Mouse (Mus musculus) CH12.LX (cell line): ENCODE results near the gene Brd3. TPM values are rescaled to one million over a fixed set of nuclear protein-coding genes. Genes with fewer than 3 reads are reported as not detected.

ENCODE experiments used
- DNase-seq: peaks from one replicate; pipeline ENCODE4 v3.0.0-alpha.2; 2013; ENCODE audit errors: extremely low read depth
- H3K27ac ChIP-seq: 2 replicates; pipeline ENCODE4 v1.5.1; 2012; ENCODE audit warnings: low read depth, mild to moderate bottlenecking, control low read depth, moderate library complexity; ENCODE audit not compliant: insufficient read depth
- H3K27me3 ChIP-seq: replicated peaks from 2 replicates; pipeline ENCODE3; 2012; ENCODE audit warnings: inconsistent platforms
- H3K36me3 ChIP-seq, 2 experiments: replicated peaks in 1 of 2; 2 replicates each; pipeline versions ENCODE3 to v1.6.1; 2012; ENCODE audit warnings: inconsistent platforms in 1 of 2, low read length in 1 of 2, mild to moderate bottlenecking in 1 of 2, mixed read lengths in 1 of 2, moderate library complexity in 1 of 2; ENCODE audit not compliant: control insufficient read depth in 1 of 2, insufficient read depth in 1 of 2
- H3K4me1 ChIP-seq, 2 experiments: 2 replicates each; pipeline ENCODE4 v1.6.1; 2012; ENCODE audit warnings: inconsistent platforms in 1 of 2, moderate library complexity in 1 of 2; ENCODE audit not compliant: insufficient read depth in 2 of 2, control insufficient read depth in 1 of 2
- H3K4me2 ChIP-seq: 2 replicates; pipeline ENCODE4 v1.6.1; 2012; ENCODE audit warnings: low read depth, mild to moderate bottlenecking, control low read depth; ENCODE audit not compliant: poor library complexity, insufficient read depth, severe bottlenecking
- H3K4me3 ChIP-seq, 3 experiments: fragments of 150-350 bp in 1 of 3; sonication (generic) in 1 of 3; replicated peaks in 1 of 3; 2 replicates each; pipeline versions ENCODE3 to v1.5.1; 2011 to 2012; ENCODE audit warnings: low read depth in 2 of 3, low read length in 2 of 3, mild to moderate bottlenecking in 2 of 3, moderate library complexity in 2 of 3, control low read depth in 1 of 3, improper control_type of control experiment in 1 of 3, inconsistent platforms in 1 of 3, mixed read lengths in 1 of 3; ENCODE audit not compliant: poor library complexity in 1 of 3
- H3K79me2 ChIP-seq: replicated peaks from 2 replicates; pipeline ENCODE4 v1.6.1; 2012; ENCODE audit warnings: mild to moderate bottlenecking, moderate library complexity; ENCODE audit not compliant: control insufficient read depth, poor library complexity, insufficient read depth, severe bottlenecking; ENCODE audit errors: extremely low read depth
- H3K9ac ChIP-seq: 2 replicates; pipeline ENCODE4 v1.6.1; 2012; ENCODE audit warnings: low read depth, mild to moderate bottlenecking, control low read depth, moderate library complexity; ENCODE audit not compliant: insufficient read depth
- H3K9me3 ChIP-seq: replicated peaks from 2 replicates; pipeline ENCODE3; 2012; ENCODE audit warnings: low read length, inconsistent platforms, mixed read lengths
- BHLHE40 ChIP-seq: IDR thresholded peaks from 2 replicates; pipeline ENCODE4 v1.6.1; 2011; ENCODE audit warnings: mild to moderate bottlenecking, low read depth, low read length, improper control_type of control experiment
- ELF1 ChIP-seq: IDR thresholded peaks from 2 replicates; pipeline ENCODE4 v1.6.1; 2014; ENCODE audit warnings: low read depth, mild to moderate bottlenecking, inconsistent platforms, low read length, improper control_type of control experiment
- ETS1 ChIP-seq: conservative IDR thresholded peaks from 2 replicates; pipeline ENCODE4 v1.6.1; 2012; ENCODE audit warnings: low read depth, mild to moderate bottlenecking, inconsistent platforms, low read length, improper control_type of control experiment, moderate library complexity
- GABPA ChIP-seq: IDR thresholded peaks from 2 replicates; pipeline ENCODE4 v1.6.1; 2012; ENCODE audit warnings: low read depth, low read length, improper control_type of control experiment, inconsistent platforms; ENCODE audit not compliant: insufficient replicate concordance
- IRF4 ChIP-seq: IDR thresholded peaks from 2 replicates; pipeline ENCODE4 v1.6.1; 2014; ENCODE audit warnings: low read depth, mild to moderate bottlenecking, inconsistent platforms, low read length, improper control_type of control experiment
- JUN ChIP-seq: IDR thresholded peaks from 2 replicates; pipeline ENCODE4 v1.6.1; 2011; ENCODE audit warnings: low read depth, mild to moderate bottlenecking, low read length, improper control_type of control experiment, moderate library complexity; ENCODE audit not compliant: insufficient read depth
- JUND ChIP-seq: conservative IDR thresholded peaks from 2 replicates; pipeline ENCODE4 v1.6.1; 2011; ENCODE audit warnings: low read depth, low read length, improper control_type of control experiment
- KAT2A ChIP-seq: IDR thresholded peaks from 2 replicates; pipeline ENCODE4 v1.6.1; 2012; ENCODE audit warnings: low read length, improper control_type of control experiment, inconsistent platforms; ENCODE audit not compliant: insufficient replicate concordance
- MAX ChIP-seq: IDR thresholded peaks from 2 replicates; pipeline ENCODE4 v1.6.1; 2011; ENCODE audit warnings: low read length, improper control_type of control experiment
- MEF2A ChIP-seq: IDR thresholded peaks from 2 replicates; pipeline ENCODE4 v1.6.1; 2014; ENCODE audit warnings: low read depth, mild to moderate bottlenecking, inconsistent platforms, low read length, improper control_type of control experiment, borderline replicate concordance
- MXI1 ChIP-seq: IDR thresholded peaks from 2 replicates; pipeline ENCODE4 v1.6.1; 2011; ENCODE audit warnings: mild to moderate bottlenecking, low read depth, low read length, improper control_type of control experiment
- MYC ChIP-seq: IDR thresholded peaks from 2 replicates; pipeline ENCODE4 v1.6.1; 2011; ENCODE audit warnings: low read depth, mild to moderate bottlenecking, improper control_type of control experiment, low read length
- NELFE ChIP-seq: IDR thresholded peaks from 2 replicates; pipeline ENCODE4 v1.6.1; 2011; ENCODE audit warnings: low read depth, low read length, improper control_type of control experiment
- NRF1 ChIP-seq: IDR thresholded peaks from 2 replicates; pipeline ENCODE4 v1.6.1; 2014; ENCODE audit warnings: low read depth, mild to moderate bottlenecking, inconsistent platforms, low read length, improper control_type of control experiment, moderate library complexity
- POLR2A ChIP-seq: IDR thresholded peaks from 2 replicates; pipeline ENCODE4 v1.6.1; 2011; ENCODE audit warnings: low read depth, mild to moderate bottlenecking, improper control_type of control experiment, low read length
- POLR2AphosphoS2 ChIP-seq: IDR thresholded peaks from 2 replicates; pipeline ENCODE4 v1.6.1; 2011; ENCODE audit warnings: low read depth, low read length, improper control_type of control experiment
- RAD21 ChIP-seq: IDR thresholded peaks from 2 replicates; pipeline ENCODE4 v1.6.1; 2011; ENCODE audit warnings: low read depth, mild to moderate bottlenecking, low read length, improper control_type of control experiment, moderate library complexity
- RCOR1 ChIP-seq: conservative IDR thresholded peaks from 2 replicates; pipeline ENCODE4 v1.6.1; 2012; ENCODE audit warnings: low read depth, mild to moderate bottlenecking, inconsistent platforms, low read length, improper control_type of control experiment
- SIN3A ChIP-seq: IDR thresholded peaks from 2 replicates; pipeline ENCODE4 v1.6.1; 2012; ENCODE audit warnings: low read length, improper control_type of control experiment, inconsistent platforms
- SMC3 ChIP-seq: IDR thresholded peaks from 2 replicates; pipeline ENCODE4 v1.6.1; 2011; ENCODE audit warnings: low read depth, low read length, improper control_type of control experiment
- TBP ChIP-seq: conservative IDR thresholded peaks from 2 replicates; pipeline ENCODE4 v1.6.1; 2011; ENCODE audit warnings: low read depth, low read length, improper control_type of control experiment
- TCF12 ChIP-seq: IDR thresholded peaks from 2 replicates; pipeline ENCODE4 v1.6.1; 2014; ENCODE audit warnings: low read depth, mild to moderate bottlenecking, inconsistent platforms, low read length, improper control_type of control experiment
- UBTF ChIP-seq: IDR thresholded peaks from 2 replicates; pipeline ENCODE4 v1.6.1; 2012; ENCODE audit warnings: low read depth, mild to moderate bottlenecking, inconsistent platforms, low read length, improper control_type of control experiment, moderate library complexity
- USF1 ChIP-seq: IDR thresholded peaks from 2 replicates; pipeline ENCODE4 v1.6.1; 2014; ENCODE audit warnings: low read depth, mild to moderate bottlenecking, inconsistent platforms, low read length, improper control_type of control experiment
- USF2 ChIP-seq: conservative IDR thresholded peaks from 2 replicates; pipeline ENCODE4 v1.6.1; 2011; ENCODE audit warnings: low read depth, low read length, improper control_type of control experiment
- ZC3H11A ChIP-seq: IDR thresholded peaks from 2 replicates; pipeline ENCODE4 v1.6.1; 2012; ENCODE audit warnings: low read depth, mild to moderate bottlenecking, inconsistent platforms, low read length, improper control_type of control experiment
- ZKSCAN1 ChIP-seq: IDR thresholded peaks from 2 replicates; pipeline ENCODE4 v1.6.1; 2012; ENCODE audit warnings: low read depth, inconsistent platforms, low read length, improper control_type of control experiment, borderline replicate concordance
- ZMIZ1 ChIP-seq: IDR thresholded peaks from 2 replicates; pipeline ENCODE4 v1.6.1; 2012; ENCODE audit warnings: low read depth, mild to moderate bottlenecking, inconsistent platforms, low read length, improper control_type of control experiment
- ZNF384 ChIP-seq: IDR thresholded peaks from 2 replicates; pipeline ENCODE4 v1.6.1; 2012; ENCODE audit warnings: low read depth, low read length, improper control_type of control experiment, inconsistent platforms
- dilution Hi-C: fragments of 300-500 bp; cut with MboI; formaldehyde crosslinking; loops from 2 replicates; pipeline ENCODE4 v1.14.3; 2020; ENCODE audit warnings: low sequenced_read_pairs; ENCODE audit not compliant: extremely low pct_unique_long_range_greater_than_20kb, extremely low pct_ligation_motif_present
- in situ Hi-C: fragments of 300-500 bp; cut with MboI; formaldehyde crosslinking; loops from 3 replicates; pipeline ENCODE4 v1.14.3; 2019; ENCODE audit warnings: low sequenced_read_pairs, low pct_ligation_motif_present, low pct_unique_long_range_greater_than_20kb, mixed read lengths
- polyA plus RNA-seq: library from polyadenylated mRNA; unstranded; fragments of >175 nt; gene quantifications from 2 replicates; pipeline ENCODE4 v1.2.1, GENCODE M21; 2012; ENCODE audit warnings: low read depth; ENCODE audit not compliant: insufficient read length
- total RNA-seq, 2 experiments: library from RNA; depleted of rRNA; stranded (reverse); fragments of 300-350 nt in 1 of 2; fragments of >200 nt in 1 of 2; gene quantifications; 2 replicates each; pipeline ENCODE4 v1.2.3; 2012 to 2014

The Brd3 gene
- total and polyA plus RNA-seq, 3 experiments: 2.5 to 17.1 (median 6.6) TPM

DNA sequence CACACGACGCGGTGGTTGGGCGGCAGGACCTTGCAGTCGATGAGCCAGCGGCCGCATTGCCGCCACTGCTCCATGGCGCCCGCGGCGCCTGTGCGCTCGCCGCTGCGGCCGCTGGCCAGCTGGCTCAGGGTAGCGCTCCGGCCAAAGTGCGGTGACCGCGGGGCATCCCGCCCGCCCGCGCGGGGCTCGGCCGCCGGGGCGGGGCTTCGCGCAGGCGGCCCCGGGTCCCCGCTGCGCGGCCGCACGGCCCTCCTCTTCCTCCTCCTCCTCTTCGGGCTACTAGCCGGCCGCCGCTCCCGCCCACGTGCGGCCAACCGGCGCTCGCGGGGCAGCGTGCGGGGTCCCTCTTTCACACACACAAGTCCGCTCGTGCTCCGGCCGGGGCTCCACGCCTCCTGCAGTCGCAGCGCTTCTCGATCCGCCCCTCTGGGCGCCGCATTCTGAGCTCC, 81.0 kb downstream of the Brd3 start:
- H3K9me3 ChIP-seq: no peaks in the 10 kb centered on the region
- in situ Hi-C loops (loop anchor here (25.0 kb wide), 1 partner anchor 339 kb away; the partner anchor contains the start of gene Adamtsl2), dilution Hi-C loops (no loop called here)
- H3K36me3 ChIP-seq: peaks cover 0 to 23% of the 10 kb centered on the region in 2 experiments
- peaks cover 16 to 49% of the 10 kb centered on the region in 2 experiments for H3K4me1 ChIP-seq
- H3K4me2 ChIP-seq: no peak overlapping the region
- peak; percentile 38; the same call in 1 of the 2 replicates for TF ChIP-seq NRF1
- no peak for TF ChIP-seq ZNF384
- no peak for TF ChIP-seq ZMIZ1
- no peak for TF ChIP-seq ETS1
- no peak for TF ChIP-seq ELF1
- TF ChIP-seq KAT2A: no peak
- no peak for TF ChIP-seq ZC3H11A
- TF ChIP-seq UBTF: no peak
- no peak; the same call in 1 of the 2 replicates for TF ChIP-seq BHLHE40
- TF ChIP-seq JUND: no peak
- no peak for TF ChIP-seq ZKSCAN1
- no peak for TF ChIP-seq POLR2AphosphoS2
- TF ChIP-seq SIN3A: peak; percentile 19
- no peak for TF ChIP-seq TBP
- no peak for TF ChIP-seq TCF12
- TF ChIP-seq SMC3: no peak; the same call in 1 of the 2 replicates
- TF ChIP-seq MYC: no peak
- no peak for TF ChIP-seq IRF4
- no peak for TF ChIP-seq POLR2A
- TF ChIP-seq JUN: no peak
- TF ChIP-seq MXI1: peak; percentile 69
- 0 out of 2 replicates have a peak, but pooled peaks have one; percentile 34 for TF ChIP-seq MAX
- TF ChIP-seq GABPA: no peak
- no peak for TF ChIP-seq MEF2A
- no peak for TF ChIP-seq USF2
- TF ChIP-seq RAD21: no peak; the same call in 1 of the 2 replicates
- no peak for TF ChIP-seq NELFE
- no peak for TF ChIP-seq RCOR1
- TF ChIP-seq USF1: no peak
- peak overlapping the region; percentile 85 to 98 (median 91) for H3K4me3 ChIP-seq
- peak overlapping the region; percentile 47; the same call in 1 of the 2 replicates for H3K27ac ChIP-seq
- H3K27me3 ChIP-seq: no peaks in the 10 kb centered on the region
- DNase-seq: no peak
- H3K9ac ChIP-seq: peak overlapping the region; percentile 92
- H3K79me2 ChIP-seq: peaks cover 54% of the 10 kb centered on the region
